Mouse (Mus musculus) fat pad, adult 2 months (tissue): ENCODE results near the gene Cdh20.

Source experiments
- DNase-seq: peaks from one replicate; pipeline ENCODE4 v3.0.0-alpha.2; 2011; ENCODE audit warnings: low read depth, low spot score; ENCODE audit errors: extremely low read depth

Cdh20 gene

DNA sequence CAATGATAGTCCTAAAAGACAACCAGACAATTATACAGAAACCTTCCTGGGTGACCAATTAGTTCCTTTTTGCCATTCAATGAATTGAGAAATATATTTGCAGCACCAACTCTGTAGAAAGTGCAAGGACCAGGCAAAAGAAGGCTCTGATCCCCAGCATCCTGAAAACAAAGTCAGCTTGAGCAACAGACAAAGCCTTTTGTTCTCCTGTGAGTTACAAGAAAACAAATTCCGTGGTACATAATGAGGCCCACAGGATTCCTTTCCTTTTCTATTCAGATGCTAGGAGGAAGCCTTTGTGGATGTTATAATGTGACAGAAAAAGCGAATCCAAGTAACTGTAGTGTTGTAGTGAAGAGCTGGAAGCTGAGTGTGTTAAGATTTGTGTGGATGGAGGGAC lies 244.3 kb downstream of the Cdh20 start:
- no peak for DNase-seq

DNA sequence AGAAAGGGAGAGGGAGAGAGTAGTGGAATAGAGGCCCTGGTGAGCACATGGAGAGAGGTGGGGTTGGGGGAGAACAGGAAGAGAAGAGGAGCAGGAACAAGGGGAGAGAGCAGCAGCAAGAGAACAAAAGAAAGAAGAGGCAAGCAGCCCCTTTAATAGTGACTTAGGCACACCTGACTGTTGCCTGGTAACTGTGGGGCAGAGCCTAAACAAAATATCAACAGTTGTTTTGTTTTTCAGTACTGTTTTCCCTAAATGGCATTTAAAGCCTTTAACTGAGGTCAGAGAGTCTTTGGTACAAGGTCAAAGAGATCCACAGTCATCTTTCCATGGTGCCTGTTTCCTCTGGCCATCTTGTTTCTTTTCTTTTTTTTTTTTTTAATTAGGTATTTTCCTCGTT lies 245.0 kb downstream of the Cdh20 start:
- no peak for DNase-seq

GRCm38 (mm10) chr1:105041668-105042067 lies 273.3 kb downstream of the Cdh20 start:
- DNase-seq, result no peak
